Mouse (Mus musculus) gastrocnemius, adult 8-10 months (tissue): ENCODE data around the gene Gimd1. TPM values are rescaled to one million over a fixed set of nuclear protein-coding genes. Genes with fewer than 3 reads are reported as not detected.
A peak's percentile ranks its signal among the peaks of the same experiment; 100 is the strongest.

Experiments used
- DNase-seq, 2 experiments: peaks; one replicate each; pipeline ENCODE4 v3.0.0; 2022; ENCODE audit warnings: low spot score in 2 of 2
- total RNA-seq, 4 experiments: library from RNA; stranded (reverse); gene quantifications; 2 replicates each; pipeline ENCODE4 v1.2.4; 2022

Gene Gimd1
- total RNA-seq = not detected

DNA sequence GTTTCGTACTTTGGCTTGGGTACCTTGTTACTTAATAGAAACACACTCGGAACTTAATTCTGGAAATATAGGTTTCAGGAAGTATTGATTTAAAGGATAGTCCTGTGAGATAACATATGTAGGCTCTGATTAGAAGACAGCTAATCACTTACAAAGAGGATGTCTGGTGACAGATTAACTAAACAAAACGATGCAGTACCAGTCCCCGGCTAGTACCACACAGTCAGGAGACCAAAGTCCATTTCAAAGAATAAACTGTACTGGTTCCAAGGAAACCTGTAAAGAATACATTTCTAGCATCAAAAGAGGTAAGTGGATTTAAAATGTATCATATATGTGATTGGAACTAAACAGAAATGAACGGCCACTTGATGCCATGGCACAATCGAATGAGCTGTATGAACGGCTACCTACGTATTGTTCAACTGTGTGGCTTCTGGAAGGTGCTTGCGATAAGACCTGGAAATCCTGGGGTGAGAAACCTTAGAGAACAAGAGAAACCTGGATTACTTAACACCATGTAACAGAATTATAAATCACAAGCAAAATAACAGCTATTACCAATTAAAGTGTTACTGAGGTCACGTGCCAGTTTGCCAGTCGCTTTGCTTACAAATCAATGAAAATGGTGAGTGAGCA lies at the start of gene Gimd1:
Gene Gimd1 (plus strand): TSS at position 220 of the 639 bp plus-strand sequence.
- no peak for DNase-seq

GRCm38 (mm10) chr3:132581198-132581597 lies 48.4 kb upstream of the Gimd1 start:
- no peak for DNase-seq

DNA sequence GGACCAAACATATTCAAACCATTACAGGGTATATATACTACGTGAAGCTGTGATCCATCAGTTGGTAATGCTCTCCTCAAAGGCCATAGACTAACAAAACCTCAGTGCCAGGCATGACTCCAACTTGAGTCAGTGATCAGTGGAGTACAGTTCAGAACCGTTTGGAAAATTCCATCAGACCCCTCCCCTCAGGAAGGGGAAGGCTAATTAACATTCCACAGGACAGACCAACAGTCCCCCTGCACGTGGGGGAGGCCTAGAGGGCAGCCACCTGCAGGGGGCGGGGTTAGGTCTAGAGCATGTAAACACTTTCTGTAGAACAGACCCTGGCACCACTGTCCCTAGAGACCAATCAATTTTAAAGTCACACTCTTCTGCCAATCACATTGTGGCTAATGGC lies 47.3 kb upstream of the Gimd1 start:
- DNase-seq = no peak

DNA sequence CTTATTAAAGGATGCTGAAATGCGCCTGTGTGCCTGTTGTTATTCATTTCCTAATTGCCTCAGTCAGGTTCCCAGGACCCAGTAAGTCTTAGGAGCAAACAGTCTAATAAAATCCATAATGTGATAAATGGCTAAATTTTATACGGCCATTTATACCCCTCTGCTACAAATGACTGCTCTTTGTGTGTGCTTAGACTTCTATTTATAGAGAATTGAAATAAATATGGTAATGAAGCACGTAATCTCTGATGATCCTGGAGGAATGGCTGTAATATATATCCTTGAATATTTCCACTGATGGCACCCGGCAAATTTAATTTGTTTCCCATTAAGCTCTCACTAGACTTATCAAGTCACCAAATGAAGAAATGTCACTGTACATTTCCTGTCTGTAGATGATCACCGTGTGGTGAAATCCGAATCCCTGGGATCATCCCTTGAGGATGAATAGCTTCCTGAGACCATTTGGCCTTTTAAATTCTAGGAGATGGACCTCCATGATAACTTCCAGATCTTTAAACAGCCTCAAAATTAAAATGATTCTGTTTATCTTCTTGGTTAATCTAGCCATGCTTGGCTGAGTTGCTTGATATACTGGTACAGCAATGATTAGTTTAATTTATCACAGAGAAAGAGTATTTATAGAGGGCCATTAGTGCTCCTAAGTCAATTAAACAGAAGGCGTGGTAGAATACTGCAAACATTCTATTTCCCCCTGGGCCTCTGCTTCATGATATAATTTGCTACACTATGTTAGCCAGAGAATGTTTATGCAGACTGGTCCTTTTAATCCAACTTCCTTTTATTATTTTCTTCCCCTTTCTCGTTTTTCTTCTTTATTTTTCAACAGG lies 44.3 kb upstream of the Gimd1 start:
- no peak for DNase-seq

DNA sequence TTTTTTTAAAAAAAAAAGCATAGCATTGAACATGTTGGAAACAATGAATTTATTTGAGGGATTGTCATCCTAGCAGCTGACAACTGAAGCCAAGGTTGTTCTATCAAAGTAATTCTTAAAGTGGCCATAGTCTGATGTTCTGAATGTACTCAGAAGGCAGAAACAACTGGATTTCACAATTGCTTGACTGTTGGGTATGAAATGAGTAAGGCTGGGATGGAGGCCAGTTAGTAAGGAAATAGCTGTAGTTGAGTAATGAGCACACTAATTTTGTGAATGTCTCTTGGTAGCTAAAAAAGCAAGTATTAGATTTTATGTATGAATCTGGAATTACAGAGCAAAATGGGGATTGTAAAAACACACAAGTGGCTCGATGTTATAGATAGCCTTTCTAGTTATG lies 41.5 kb upstream of the Gimd1 start:
- DNase-seq = no peak

- DNase-seq = no peak
Measured at GRCm38 (mm10) chr3:132590010-132590409, 39.6 kb upstream of the Gimd1 start.

- no peak for DNase-seq
Measured at GRCm38 (mm10) chr3:132590604-132591003, 39.0 kb upstream of the Gimd1 start.

DNA sequence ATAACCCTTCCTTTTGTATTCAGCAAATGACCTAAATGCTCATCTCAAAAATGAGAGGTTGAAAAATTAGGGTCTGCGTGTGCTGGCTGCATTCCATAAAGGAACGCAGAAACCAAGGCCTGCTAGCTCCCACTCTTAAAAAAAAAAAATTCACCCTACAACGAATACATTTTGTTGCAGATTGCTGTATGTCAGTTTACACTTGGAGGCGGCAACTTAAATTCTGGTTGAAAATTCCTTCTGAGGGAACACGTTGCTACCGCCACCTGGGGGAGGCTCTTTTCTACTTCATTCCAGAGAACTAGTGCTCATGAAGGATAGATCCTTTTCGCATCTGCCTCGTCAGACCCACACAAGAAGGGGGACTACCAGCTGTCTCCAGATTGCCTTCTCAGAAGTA lies 879 bp upstream of the Gimd1 start:
- DNase-seq = no peak

GRCm38 (mm10) chr3:132633261-132633660 lies 3.6 kb downstream of the Gimd1 start:
- DNase-seq = no peak

GRCm38 (mm10) chr3:132637080-132637479 lies 7.5 kb downstream of the Gimd1 start:
- no peak for DNase-seq

GRCm38 (mm10) chr3:132644071-132644470 lies 14.5 kb downstream of the Gimd1 start:
- DNase-seq = no peak

- DNase-seq = no peak
Measured at GRCm38 (mm10) chr3:132646814-132647213, 17.2 kb downstream of the Gimd1 start.

GRCm38 (mm10) chr3:132649368-132649767 lies 19.7 kb downstream of the Gimd1 start:
- DNase-seq = no peak

DNA sequence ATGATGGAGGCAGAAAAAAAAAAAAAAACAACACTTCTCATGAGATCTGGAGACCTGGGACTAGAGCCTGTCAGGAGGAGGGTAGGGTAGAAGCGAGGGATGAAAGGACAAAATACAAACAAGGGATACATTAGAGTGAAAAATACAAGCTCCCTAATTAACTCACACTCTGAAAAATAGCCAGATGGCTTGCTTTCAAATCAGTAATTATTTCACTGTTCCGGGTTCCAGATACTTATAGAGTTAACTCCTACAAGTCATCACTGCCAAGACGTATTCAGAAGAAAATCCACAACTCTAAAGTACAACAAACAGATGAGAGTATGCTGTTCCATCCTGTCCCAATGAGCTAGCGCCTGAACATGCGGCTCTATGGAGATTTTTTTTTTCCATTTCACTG lies 20.6 kb downstream of the Gimd1 start:
- DNase-seq = no peak

GRCm38 (mm10) chr3:132651776-132652175 lies 22.2 kb downstream of the Gimd1 start:
- DNase-seq = no peak

DNA sequence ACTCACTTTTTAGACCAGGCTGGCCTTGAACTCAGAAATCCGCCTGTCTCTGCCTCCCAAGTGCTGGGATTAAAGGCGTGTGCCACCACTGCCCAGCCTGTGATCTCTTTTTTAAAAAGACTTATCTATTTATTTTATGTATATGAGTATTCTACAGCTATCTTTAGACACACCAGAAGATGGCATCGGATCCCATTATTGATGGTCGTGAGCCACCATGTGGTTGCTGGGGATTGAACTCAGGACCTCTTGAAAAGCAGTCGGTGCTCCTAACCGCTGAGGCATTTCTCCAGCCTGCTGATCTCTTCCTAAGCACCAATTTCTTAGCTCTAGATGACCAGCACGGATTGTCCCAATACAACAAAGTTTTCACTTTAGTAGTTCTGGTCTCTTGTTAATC lies 24.3 kb downstream of the Gimd1 start:
- no peak for DNase-seq

DNA sequence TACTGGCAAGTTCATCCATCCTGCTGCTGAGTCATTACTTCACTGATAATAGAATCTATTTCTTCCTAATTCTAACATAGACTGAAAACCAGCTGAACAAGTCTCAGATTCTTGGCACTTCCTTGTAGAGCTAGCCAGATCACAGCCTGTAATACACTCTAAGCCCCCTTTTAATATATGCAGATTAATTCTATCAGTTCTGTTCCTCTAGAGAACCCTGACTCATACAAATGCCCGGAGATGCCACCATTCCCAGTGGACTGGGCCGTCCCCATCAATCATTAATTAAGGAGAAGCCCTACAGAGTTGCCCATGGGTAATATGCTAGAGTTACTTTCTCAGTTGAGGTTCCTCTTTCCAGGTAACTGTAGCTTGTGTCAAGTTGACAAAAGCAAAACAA lies 26.3 kb downstream of the Gimd1 start:
- no peak for DNase-seq

DNA sequence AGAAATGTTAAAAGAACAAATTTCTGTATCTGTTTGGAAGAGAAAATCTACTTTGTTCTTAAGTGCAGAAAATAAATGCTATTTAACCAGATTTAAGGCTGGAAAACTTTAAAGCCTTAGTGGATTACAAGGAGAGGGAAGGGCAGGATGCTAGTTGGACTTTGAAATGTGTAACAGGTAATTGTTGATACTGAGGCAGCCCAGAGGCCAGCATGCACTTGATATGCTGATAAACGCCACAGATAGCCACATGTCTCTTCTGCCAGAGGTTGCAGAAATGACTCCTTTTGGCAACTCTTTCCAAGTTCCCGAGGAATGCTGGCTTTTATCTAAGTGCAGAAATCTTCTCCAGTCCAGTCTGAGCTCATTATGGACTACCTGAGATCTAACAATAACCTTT lies 47.9 kb downstream of the Gimd1 start:
- no peak for DNase-seq

DNA sequence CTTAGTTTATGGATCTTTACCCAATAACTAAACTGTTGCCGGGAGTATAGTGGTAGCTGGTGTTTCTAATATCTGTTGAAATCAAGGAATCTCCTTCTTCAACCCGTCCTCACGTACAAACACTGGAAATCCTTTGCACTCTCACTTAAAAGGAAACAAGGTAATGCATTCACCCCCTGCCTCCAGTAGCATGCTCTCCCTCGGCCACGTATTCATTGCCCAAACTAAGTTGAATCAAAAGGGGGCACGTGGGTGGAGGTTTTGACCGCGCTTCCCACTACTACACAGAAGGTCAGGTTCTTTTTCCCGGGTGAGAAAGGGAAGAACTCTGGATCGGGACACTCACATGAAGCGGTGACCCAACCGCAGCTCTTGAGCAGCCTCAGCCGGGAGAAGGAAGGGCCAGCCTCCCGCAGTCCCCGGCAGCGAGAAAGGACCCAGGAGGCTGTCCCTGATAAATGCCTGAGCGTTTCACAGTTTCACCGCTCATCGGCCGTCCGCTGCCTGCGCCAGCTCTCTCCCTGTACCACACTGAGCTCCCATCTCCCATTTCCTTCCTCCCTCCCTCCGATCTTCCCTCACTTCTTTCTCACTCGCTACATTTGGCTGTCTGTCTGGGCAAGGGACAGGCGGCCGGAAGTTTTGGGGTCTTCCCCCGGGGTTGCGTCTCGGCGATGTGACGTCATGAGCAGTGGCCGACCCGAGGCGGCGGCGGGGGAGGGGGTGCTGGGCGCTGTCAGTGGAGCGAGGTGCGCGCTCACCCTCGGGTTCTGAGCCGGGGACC lies 54.0 kb downstream of the Gimd1 start, which contains the start of gene Tbck:
Gene Tbck (plus strand): TSS at position 698 of the 784 bp plus-strand sequence.
- peak; percentile 85 to 87 for DNase-seq

DNA sequence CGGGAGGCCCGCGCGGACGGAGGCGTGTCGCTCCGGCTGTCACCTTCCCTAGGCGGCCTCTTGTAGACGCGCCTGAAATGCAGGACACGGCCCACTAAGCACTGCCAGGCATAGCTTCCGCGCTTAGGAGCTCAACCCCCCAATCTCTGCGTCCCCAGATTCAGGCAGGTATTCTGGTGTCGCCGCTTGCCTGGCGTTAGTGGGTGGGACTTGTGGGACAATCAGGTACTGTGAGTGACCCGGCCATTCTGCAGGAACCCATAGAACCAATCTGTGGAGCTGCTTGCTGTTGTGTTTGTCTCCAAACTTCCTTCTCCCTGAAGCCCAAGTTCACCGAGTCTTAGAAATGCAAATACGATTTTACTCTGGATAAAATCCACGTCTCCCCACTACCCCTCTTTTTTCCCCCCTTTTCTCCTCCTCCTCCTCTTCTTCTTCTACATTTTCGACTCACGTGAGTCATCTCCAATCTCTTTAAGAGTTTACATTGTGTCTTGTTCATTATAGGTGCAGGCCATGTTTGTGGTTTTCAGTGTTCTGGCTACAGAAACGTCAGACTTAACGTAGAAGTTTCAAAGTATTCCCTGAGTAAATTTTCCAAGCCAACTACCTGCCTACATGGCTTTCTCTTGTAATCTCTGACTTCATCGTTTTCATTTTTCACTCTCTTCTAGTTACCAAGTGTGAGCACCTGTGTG lies 54.8 kb downstream of the Gimd1 start, which contains the start of gene Aimp1:
Gene Aimp1 (minus strand): TSS at position 140 of the 698 bp plus-strand sequence.
- no peak for DNase-seq
